Mouse (Mus musculus) left cerebral cortex, adult 18-20 months (tissue): ENCODE measurements around the gene Sephs2. TPM values are rescaled to one million over a fixed set of nuclear protein-coding genes. Genes with fewer than 3 reads are reported as not detected.
"Not testable (repeated sequence)": the region's sequence is repeated elsewhere in the genome, so short reads cannot be mapped to it uniquely, and the experiment has no call there.

Source experiments
- DNase-seq, 2 experiments: peaks; one replicate each; pipeline ENCODE4 v3.0.0; 2021 to 2022; ENCODE audit warnings: low spot score in 2 of 2, mixed read lengths in 1 of 2
- total RNA-seq, 2 experiments: library from RNA; stranded (reverse); gene quantifications; 2 replicates each; pipeline ENCODE4 v1.2.3; 2021

Sephs2 gene
- total RNA-seq, 2 experiments from 2014 or later: 33.4 to 35.8 TPM

DNA sequence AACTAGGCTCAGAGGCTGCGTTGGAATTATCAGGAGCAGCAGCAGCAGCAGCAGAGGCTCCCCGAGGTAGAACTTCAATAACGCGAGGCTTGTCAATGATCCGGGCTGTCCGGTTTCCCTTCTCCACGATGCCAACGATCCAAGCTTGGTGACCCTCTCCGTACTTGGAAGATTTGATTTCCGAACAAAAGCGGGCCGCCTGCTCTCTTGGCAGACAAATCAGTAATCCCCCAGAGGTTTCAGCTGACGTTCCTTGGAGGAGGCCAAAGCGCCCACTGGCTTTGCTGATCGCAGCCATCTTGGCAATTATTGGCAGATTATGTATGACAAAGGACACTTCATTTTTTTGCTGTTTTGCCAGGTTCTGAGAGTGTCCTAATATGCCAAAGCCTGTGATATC, 1.3 kb downstream of the Sephs2 start:
- no peak for DNase-seq

DNA sequence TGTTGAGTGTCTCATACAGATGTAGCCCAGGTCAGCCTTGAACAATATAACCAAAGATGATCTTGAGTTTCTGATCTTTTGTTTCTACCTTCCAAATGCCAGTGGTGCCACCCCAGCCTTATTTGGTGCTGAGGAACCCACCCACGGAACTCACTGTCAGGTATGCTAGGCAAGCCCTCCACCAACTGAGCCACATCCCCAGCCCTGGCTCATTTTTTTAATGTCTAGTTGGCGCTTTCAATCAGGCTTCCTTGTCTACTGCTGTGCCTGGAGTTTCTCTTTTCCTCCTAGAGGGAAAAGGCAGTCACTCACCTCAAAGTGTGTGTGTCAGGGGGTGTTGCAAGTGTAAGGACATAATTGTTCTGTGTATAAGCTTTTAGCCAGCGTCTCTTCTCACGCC, 2.8 kb downstream of the Sephs2 start:
- DNase-seq: no peak

- DNase-seq: no peak
Measured at GRCm38 (mm10) chr7:127270666-127271065, 3.2 kb downstream of the Sephs2 start.

DNA sequence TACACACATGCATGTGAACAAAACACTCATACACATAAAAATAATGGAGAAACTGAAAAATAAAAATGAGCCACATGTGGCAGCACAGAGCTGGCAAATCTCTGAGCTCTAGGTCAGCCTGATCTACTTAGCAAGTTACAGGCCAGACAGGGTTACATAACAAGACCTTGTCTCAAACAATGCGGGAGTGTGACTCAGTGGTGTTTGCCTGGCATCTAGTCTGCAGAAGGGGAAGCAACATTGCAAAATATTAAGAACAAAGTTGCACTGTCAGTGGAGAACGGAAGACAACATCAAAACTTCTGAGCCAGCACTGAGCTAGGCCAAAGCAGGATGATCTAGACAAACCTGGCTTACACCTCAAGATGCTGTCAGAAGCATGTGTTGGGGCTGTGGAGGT, 3.6 kb downstream of the Sephs2 start:
- DNase-seq: no peak

DNA sequence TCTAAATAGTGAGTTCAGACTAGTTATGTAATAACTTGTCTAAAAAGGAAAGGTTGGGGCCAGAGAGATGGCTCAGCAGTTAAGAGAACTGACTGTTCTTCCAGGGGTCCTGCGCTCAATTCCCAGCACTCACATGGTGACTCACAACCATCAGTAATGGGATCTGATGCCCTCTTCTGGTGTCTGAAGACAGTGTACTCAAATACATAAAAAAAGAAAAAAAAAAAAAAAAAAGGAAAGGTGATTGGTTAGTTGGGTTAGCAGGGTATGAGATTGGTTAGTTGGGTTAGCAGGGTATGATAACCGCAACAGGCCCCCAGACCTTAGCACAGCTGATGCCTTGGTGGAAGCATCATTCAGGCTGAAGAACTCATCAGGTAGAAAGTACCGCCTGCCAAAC, 10.3 kb downstream of the Sephs2 start:
- DNase-seq: no peak

GRCm38 (mm10) chr7:127262218-127262961, 11.5 kb downstream of the Sephs2 start:
- DNase-seq: no peak

GRCm38 (mm10) chr7:127260309-127261111, 13.3 kb downstream of the Sephs2 start, which contains the start of gene Dctpp1:
Gene Dctpp1 (minus strand): TSS chr7:127260709.
- peak; percentile 96 to 98 for DNase-seq

DNA sequence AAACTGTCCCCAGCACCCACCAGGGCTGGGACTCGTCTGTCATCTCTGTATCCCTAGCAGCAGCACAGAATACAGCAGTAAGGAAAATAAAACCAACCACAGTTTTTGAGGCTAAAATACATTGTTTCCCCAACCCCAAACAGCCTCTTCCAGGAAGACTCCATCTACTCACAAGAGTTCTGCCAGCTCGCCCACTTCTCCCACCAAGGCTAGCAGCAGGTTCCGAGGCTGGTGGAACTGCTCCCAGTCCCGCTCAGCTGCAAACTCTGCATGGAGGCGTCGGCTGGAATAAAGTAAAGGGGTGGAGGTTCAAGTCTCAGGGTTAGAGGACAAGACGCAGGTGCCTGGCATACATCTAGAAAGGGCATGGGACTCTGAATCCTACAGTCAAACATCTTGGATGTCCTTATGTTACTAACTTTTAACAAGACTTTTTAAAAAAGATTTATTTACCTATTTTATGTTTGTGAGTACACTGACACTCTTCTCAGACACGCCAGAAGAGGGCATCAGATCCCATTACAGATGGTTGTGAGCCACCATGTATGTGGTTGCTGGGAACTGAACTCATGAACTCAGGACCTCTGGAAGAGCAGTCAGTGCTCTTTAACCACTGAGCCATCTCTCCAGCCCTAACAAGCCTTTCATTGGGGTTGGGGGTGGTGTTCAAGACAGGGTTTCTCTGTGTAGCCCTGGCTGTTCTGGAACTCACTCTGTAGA, 14.5 kb downstream of the Sephs2 start:
- DNase-seq: peak in 1 of 2 experiments; percentile 54

DNA sequence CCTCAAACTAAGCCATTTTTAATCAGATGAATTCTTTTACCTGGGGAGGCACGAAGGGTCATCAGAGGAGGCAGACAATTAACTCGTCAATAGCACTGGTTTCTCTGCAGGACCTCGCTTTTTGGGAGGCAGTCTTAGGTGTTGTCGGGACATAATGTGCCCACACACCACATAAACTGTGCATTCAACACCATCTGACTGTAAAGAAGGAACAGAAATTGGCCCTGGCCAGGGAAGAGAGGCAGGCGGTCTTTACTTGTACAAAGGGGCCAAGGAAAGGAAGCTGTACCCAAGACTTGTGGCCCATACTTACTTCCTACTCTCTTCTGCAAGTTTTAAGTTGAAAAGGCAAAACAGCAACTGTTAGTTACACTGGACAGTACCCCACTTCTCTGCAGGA, 17.3 kb downstream of the Sephs2 start:
- no peak for DNase-seq

- DNase-seq: no peak
Measured at GRCm38 (mm10) chr7:127255965-127256364, 17.9 kb downstream of the Sephs2 start.

DNA sequence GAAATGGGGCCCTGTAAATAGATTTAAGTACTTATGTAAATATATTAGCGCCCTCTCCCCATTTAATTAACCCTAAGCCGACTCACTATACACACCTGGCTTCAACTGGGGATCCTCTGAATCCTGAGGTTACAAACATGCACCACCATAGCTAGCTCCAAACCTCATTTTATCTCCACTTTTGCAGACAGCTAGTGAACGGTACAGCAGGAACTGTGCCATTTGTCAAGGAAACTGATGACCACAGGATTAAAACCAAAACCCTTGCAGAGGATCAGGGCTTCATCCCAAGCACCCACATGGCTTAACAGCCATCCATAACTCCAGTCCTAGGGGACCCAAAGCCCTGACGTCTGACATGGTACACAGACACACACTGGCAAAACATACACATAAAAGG, 18.8 kb downstream of the Sephs2 start:
- no peak for DNase-seq

DNA sequence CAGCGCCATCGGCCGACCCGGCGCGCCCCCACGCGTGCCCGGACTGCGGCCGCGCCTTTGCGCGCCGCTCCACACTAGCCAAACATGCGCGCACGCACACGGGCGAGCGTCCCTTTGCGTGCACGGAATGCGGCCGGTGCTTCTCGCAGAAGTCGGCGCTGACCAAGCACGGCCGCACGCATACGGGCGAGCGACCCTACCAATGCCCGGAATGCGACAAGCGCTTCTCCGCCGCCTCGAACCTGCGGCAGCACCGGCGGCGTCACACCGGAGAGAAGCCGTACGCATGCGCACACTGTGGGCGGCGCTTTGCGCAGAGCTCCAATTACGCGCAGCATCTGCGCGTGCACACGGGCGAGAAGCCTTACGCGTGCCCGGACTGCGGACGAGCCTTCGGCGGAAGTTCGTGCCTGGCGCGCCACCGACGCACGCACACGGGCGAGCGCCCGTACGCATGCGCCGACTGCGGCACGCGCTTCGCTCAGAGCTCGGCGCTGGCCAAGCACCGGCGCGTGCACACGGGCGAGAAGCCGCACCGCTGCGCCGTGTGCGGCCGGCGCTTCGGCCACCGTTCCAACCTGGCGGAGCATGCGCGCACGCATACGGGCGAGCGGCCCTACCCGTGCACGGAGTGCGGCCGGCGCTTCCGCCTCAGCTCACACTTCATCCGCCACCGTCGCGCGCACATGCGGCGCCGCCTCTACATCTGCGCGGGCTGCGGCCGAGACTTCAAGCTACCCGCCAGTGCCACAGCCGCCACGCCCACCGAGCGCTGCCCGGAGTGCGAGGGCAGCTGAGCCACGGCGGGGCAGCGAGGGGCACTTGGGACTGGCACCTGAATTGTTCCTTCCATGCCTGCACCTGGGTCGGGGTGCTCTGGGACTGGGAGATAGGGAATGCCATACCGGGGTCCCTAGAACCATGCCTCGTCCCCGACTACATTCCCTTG, 19.8 kb downstream of the Sephs2 start:
- peak; percentile 93 to 96 for DNase-seq

GRCm38 (mm10) chr7:127253341-127253740, 20.5 kb downstream of the Sephs2 start:
- DNase-seq: no peak

DNA sequence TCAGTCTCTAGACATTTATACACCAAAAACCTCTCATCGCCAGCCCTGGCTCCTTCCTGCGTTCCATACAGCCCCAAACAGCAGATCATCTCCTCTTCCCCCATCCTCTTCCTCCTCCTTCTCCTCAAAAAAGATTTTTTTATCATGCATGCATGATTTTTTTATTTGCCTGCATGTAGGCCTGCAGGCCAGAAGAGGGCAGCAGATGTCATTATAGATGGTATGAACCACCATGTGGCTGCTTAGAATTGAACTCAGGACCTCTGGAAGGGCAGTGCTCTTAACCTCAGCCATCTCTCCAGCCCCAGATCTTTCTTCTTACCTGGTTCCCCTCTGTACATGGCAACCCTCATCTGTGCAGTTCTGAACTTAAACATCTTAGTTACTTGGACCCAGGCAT, 21.4 kb downstream of the Sephs2 start:
- DNase-seq: no peak

DNA sequence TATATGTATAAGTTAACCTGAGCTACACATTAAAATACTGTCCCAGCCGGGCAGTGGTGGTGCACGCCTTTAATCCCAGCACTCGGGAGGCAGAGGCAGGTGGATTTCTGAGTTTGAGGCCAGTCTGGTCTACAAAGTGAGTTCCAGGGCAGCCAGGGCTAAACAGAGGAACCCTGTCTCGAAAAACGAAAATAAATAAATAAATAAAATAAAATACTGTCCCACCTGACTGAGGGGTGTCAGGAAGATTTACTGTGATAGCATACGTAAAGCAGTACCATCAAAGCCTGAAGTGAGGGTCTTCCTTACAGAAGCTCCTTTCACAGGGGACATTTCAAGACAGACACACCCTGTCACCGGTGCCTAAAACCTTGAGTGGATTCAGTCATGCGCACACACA, 23.3 kb downstream of the Sephs2 start:
- not testable (repeated sequence) for DNase-seq

DNA sequence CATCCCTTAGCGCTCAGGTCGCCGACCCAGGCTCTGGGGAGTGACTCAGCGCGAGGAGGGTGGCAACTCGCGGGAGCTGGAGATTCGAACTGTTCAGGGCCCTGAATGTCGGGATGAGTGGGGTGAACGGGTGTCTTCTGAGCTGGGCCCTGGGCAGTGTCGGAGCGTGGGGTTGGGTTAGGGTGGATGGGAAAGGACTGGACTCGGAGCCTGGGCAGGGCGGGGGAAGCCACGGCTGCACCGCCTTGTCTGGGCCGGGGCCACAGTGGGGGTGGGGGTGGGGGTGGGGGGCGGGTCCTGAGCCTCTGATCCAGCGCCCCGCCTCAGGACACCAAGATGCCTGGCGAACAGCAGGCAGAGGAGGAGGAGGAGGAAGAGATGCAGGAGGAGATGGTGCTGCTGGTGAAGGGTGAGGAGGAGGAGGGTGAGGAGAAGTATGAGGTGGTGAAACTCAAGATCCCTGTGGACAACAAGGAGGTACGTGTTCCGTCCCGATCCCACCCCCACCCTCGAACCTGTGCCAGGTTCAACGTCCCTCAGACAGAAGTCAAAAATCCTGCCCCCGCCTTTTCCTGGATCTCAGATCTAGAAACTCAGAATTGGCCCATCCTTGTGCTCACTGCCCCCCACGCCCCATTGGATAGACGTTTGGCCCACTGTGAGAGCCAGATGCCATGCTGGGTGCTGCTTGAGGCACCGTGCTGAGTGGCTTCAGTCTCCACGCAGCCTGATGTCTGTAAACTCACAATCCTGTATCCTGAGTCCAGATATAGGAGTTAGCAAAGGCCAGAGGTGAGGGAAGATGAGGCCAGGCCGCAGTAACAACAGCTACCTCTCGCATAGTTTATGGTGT, 29.0 kb downstream of the Sephs2 start:
- DNase-seq: peak in 1 of 2 experiments; percentile 34

DNA sequence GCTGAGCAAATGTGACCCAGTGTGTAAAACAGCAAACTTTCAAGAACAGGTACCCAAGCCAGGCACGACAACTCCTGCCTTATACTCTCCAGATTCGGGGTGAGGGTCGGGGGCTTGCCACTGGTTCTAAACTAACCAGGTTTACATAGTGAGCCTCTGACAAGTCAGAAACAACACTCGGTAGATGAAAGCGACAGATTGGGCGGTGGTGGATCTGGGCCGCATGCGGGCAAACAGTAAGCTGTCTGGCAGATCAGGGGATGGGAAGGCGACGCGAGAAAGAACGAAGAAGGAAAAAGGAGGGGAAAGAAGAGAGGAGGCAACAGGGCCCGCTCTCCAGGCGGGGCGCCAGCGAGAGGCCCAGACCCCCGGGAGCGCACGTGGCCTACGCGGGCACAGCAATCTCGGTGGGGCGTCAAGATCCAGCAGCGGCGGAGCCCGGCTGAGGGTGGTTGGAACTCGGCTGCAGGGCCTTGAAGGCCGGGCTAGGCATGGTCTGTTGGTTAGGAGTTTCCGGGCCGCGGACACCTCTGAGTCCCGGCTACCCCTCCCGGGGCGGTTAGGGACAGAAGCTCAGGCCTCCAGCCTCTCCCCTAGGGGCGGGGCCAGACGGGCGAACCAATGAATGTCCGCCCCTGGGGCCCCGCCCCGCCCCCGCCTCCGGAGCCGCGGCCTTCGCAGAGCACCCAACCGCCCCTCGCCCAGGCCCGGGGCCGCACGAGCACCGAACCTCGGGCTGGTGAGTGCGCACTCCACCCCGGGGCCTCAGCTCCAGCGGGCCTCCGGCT, 29.8 kb downstream of the Sephs2 start, which contains the start of gene Zfp771:
Gene Zfp771 (plus strand): TSS at position 405 of the 788 bp plus-strand sequence.
- peak; percentile 91 to 96 for DNase-seq

DNA sequence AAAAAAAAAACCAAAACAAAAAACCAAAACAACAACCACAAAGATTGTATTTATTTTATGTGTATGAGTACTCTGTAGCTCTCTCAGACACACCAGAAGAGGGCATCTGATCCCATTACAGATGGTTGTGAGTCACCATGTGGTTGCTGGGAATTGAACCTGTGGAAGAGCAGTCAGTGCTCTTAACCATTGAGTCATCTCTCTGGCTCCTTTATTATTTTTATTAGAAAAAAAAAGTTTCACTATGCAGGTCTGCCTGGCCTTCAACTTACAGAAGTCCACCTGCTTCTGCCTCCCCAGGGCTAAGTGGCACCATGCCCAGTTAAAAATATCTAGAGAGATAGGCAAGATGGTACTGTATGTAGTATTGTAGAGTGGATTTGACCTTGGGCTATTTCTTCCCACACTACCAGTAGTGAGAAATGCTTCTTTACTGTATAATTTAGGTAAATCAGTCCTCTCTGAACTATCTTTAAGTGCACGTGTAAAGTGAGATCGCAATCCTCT, 30.4 kb downstream of the Sephs2 start:
- DNase-seq: no peak

DNA sequence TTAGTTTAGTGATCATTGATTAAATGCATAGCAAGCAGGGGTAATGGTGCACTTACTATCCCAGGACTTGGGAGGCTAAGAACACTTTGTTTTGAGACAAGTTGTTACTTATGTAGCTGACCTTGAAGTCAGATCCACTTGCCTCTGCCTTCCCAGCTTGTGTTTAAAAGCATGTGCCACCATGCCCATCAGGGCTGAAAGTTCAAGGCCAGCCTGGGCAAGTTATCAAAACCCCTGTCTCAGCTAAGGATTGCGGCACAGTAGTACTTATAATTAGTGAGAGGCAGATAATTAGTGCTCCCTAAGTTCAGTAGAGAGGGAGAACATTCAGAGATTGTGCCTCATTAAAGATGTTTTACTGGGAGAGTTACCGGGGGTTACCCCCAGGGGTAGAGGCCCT, 39.1 kb downstream of the Sephs2 start:
- DNase-seq: no peak
